Mouse (Mus musculus): ENCODE results near the gene Sec14l1.

Sec14l1 gene

Small RNA genes within 50 kb of the gene (microRNA-seq; reads per million reads assigned to microRNA genes)
- gene Gm24323 (0 reads per million in 2 experiments), gene Mir6516 (22.1 to 60.1 reads per million in 2 experiments)

Data from adrenal gland (tissue).